Mouse (Mus musculus) layer of hippocampus, postnatal 36 days (tissue): ENCODE measurements around the gene Blzf1. TPM values are rescaled to one million over a fixed set of nuclear protein-coding genes. Genes with fewer than 3 reads are reported as not detected.

ENCODE experiments used
- total RNA-seq, 2 experiments: library from RNA; stranded (reverse); gene quantifications; 2 replicates each; pipeline ENCODE4 v1.2.3; 2021

The Blzf1 gene
- total RNA-seq, 2 experiments from 2014 or later: 23.0 to 23.4 TPM

Other genes starting within 250 kb of the Blzf1 start
- not detected for gene Sell, start 245.5 kb downstream of the Blzf1 start, total RNA-seq
- gene Selp, start 192.2 kb downstream of the Blzf1 start, total RNA-seq: under 1 TPM in 1 of 2 experiments, not detected in 1; 0.38 TPM
- gene F5, start 155.7 kb downstream of the Blzf1 start, total RNA-seq: 1 to 10 TPM in 1 of 2 experiments, under 1 TPM in 1; 0.57 to 1.5 TPM
- 10 to 100 TPM; 12.8 to 15.6 TPM for gene Slc19a2, start 58.4 kb downstream of the Blzf1 start, total RNA-seq
- gene Ccdc181, start 31.9 kb downstream of the Blzf1 start, total RNA-seq: 10 to 100 TPM; 21.1 to 21.8 TPM
- 10 to 100 TPM; 24.6 to 26.1 TPM for gene Nme7, start 3.4 kb downstream of the Blzf1 start, total RNA-seq
- 1,000 to 10,000 TPM; 1,962 to 1,976 TPM for gene Atp1b1, start 150.9 kb upstream of the Blzf1 start, total RNA-seq